Mouse (Mus musculus) heart, embryonic 15.5 days (tissue): Measurements from ENCODE around the gene Sumo3. TPM values are rescaled to one million over a fixed set of nuclear protein-coding genes. Genes with fewer than 3 reads are reported as not detected.
A peak's percentile ranks its signal among the peaks of the same experiment; 100 is the strongest.

ENCODE experiments used
- ATAC-seq: fragments of 200-750 bp; cut with Nextera tagmentation; replicated peaks from 2 replicates; pipeline ENCODE4 v1.8.0; 2017; ENCODE audit warnings: low read depth, moderate TSS enrichment; ENCODE audit not compliant: insufficient number of reproducible peaks, insufficient read depth, low FRiP score
- H3K27ac ChIP-seq: fragments of 300-500 bp; sonication (generic); 2 replicates; pipeline ENCODE4 v1.5.1; 2015; ENCODE audit warnings: mild to moderate bottlenecking, inconsistent platforms
- H3K27me3 ChIP-seq: fragments of 300-500 bp; sonication (generic); 2 replicates; pipeline ENCODE4 v1.6.1; 2015; ENCODE audit warnings: inconsistent platforms
- H3K36me3 ChIP-seq: fragments of 300-500 bp; sonication (generic); 2 replicates; pipeline ENCODE4 v1.6.1; 2015; ENCODE audit warnings: mild to moderate bottlenecking, inconsistent platforms
- H3K4me1 ChIP-seq: fragments of 300-500 bp; sonication (generic); replicated peaks from 2 replicates; pipeline ENCODE4 v1.6.1; 2015; ENCODE audit warnings: inconsistent platforms
- H3K4me2 ChIP-seq: fragments of 300-500 bp; sonication (generic); 2 replicates; pipeline ENCODE4 v1.6.1; 2015; ENCODE audit warnings: inconsistent platforms, mild to moderate bottlenecking, moderate library complexity
- H3K4me3 ChIP-seq: fragments of 300-500 bp; sonication (generic); 2 replicates; pipeline ENCODE4 v1.5.1; 2015; ENCODE audit warnings: mild to moderate bottlenecking, inconsistent platforms
- H3K9ac ChIP-seq: fragments of 300-500 bp; sonication (generic); 2 replicates; pipeline ENCODE4 v1.6.1; 2015; ENCODE audit warnings: mild to moderate bottlenecking, inconsistent platforms
- H3K9me3 ChIP-seq: fragments of 300-500 bp; sonication (generic); replicated peaks from 2 replicates; pipeline ENCODE4 v1.6.1; 2016; ENCODE audit warnings: inconsistent platforms
- WGBS: fragments of 180-500 bp; shearing (Covaris S2); methylation state at CpG from one replicate; pipeline ENCODE4 v1.1.7; 2015; ENCODE audit warnings: mixed read lengths; 5-methylcytosine and 5-hydroxymethylcytosine counted together
- microRNA counts: library from miRNA; unstranded; fragments of <30 nt; microRNA quantifications from one replicate; lab custom pipeline; 2016
- microRNA-seq: library from miRNA; unstranded; fragments of <30 nt; microRNA quantifications from one replicate; pipeline ENCODE4, GENCODE M21; 2016
- polyA plus RNA-seq: library from polyadenylated mRNA; unstranded; fragments of >200 nt; fragmentation: Nextera tagmentation; extraction: Ambion mirVana; gene quantifications from 2 replicates; pipeline ENCODE4 v1.2.1, GENCODE M21; 2015

Sumo3 gene
- polyA plus RNA-seq, 1 experiment from 2014 or later = 138 TPM

DNA sequence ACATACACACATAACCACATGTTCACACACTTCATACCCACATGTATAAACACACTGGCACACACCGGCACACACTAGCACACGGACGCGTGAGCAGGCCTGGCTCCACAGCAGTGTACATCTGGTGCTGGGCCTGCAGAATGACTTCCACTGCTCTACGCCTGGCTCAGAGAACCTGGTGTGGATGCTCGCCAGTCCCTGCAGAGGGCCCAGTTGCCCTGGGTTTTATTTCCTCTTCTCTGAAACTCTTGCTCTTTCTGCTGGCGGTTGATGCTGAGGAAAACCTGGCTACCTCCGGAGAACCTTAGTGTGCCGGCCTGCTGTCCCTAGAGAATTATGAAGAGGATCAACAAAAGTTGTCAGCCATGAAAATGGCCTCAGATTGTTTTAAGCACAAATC lies 46.1 kb downstream of the Sumo3 start:
- H3K36me3 ChIP-seq = no peaks in the 10 kb centered on the region
- H3K9me3 ChIP-seq = no peaks in the 10 kb centered on the region
- 87% methylated on average over 9 of the region's 9 CpGs for WGBS
- H3K27me3 ChIP-seq = no peaks in the 10 kb centered on the region
- no peak for ATAC-seq
- no peak overlapping the region for H3K4me2 ChIP-seq
- H3K27ac ChIP-seq = no peak overlapping the region
- no peak overlapping the region for H3K9ac ChIP-seq
- H3K4me1 ChIP-seq = no peaks in the 10 kb centered on the region; the same call in 1 of the 2 replicates
- H3K4me3 ChIP-seq = no peak overlapping the region

GRCm38 (mm10) chr10:77658286-77658994 lies 52.5 kb downstream of the Sumo3 start:
- Histone ChIP-seq H3K27ac (no peak overlapping the region), H3K9me3 (no peaks in the 10 kb centered on the region), H3K36me3 (no peaks in the 10 kb centered on the region), H3K4me1 (no peaks in the 10 kb centered on the region), H3K4me2 (no peak overlapping the region), H3K4me3 (no peak overlapping the region), H3K27me3 (peaks cover 2% of the 10 kb centered on the region), H3K9ac (no peak overlapping the region)
- no peak for ATAC-seq
- 60% methylated on average over 15 of the region's 15 CpGs for WGBS

DNA sequence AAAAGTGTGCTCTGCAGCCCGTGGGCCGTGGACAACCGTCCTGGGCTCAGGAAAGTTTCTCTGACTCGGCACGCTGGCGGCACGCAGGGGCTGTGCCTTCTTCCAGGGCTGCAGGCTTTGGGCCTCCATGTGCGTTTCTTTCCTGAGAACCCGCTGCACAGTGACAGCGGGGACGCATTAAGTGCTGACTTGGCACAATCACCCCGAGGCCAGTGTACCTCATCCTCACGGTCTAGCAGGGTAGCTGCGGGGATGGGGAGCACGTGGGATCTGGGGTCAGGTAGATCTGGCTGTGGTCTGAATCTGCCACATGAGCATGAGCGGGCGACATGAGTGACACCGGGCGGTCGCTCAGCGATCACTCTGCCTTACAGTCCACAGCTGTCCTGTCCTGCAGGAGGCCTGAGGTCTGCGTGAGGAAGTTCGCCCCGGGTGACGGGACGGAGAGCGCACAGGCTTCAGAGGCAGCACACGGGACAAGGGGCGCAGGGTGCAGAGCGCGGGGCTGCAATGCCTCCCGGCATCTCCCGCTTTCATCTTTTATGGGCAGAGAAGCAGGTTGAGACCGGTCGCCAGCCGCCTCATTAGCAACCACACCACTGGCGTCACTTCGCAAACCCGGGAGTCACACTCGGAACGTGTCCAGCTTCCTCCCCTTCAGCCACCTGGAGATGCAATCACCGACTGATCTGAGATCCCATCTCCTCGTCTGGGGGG lies 58.2 kb downstream of the Sumo3 start:
- Histone ChIP-seq H3K4me3 (no peak overlapping the region), H3K36me3 (no peaks in the 10 kb centered on the region), H3K4me2 (peak overlapping the region; percentile 37; the same call in 1 of the 2 replicates), H3K27me3 (peaks cover 25% of the 10 kb centered on the region), H3K9ac (no peak overlapping the region), H3K9me3 (no peaks in the 10 kb centered on the region), H3K27ac (no peak overlapping the region), H3K4me1 (no peaks in the 10 kb centered on the region)
- WGBS = 31% methylated on average over 43 of the region's 43 CpGs
- ATAC-seq = no peak

GRCm38 (mm10) chr10:77666342-77666741 lies 60.4 kb downstream of the Sumo3 start:
- ATAC-seq = no peak
- Histone ChIP-seq H3K27ac (no peak overlapping the region), H3K4me2 (no peak overlapping the region), H3K27me3 (peaks cover 25% of the 10 kb centered on the region), H3K36me3 (no peaks in the 10 kb centered on the region), H3K4me1 (no peaks in the 10 kb centered on the region), H3K4me3 (no peak overlapping the region), H3K9me3 (no peaks in the 10 kb centered on the region), H3K9ac (no peak overlapping the region)
- WGBS = 76% methylated on average over 8 of the region's 8 CpGs

DNA sequence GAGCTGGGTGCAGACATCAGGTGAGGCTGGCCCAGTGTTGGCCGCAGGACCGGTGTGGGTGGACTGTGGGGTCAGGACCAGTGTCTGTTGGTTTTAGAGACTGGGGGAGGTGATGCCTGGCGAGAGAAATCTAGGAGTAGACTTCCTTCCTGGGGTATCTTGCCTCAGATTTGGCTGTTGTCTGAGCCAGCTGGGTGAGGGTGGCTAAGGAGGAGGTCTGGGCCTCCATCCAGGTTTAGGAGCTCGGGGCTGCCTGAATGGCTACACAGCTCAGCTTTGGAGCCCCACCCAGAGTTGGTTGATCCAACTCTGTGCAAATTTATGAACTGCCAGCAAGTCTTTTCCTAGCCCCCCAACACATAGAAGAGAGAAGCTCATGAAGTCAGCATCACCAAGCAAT lies 61.5 kb downstream of the Sumo3 start:
- no peak overlapping the region for H3K27ac ChIP-seq
- no peak for ATAC-seq
- H3K9ac ChIP-seq = no peak overlapping the region
- H3K27me3 ChIP-seq = peaks cover 25% of the 10 kb centered on the region
- H3K4me1 ChIP-seq = no peaks in the 10 kb centered on the region
- H3K36me3 ChIP-seq = no peaks in the 10 kb centered on the region
- no peak overlapping the region for H3K4me3 ChIP-seq
- H3K9me3 ChIP-seq = no peaks in the 10 kb centered on the region
- 62% methylated on average over 4 of the region's 4 CpGs for WGBS
- H3K4me2 ChIP-seq = no peak overlapping the region

MicroRNAs encoded within 50 kb of the gene (microRNA counts, 519-probe panel; counts per million panel counts)
- 1,395 counts per million, percentile 7 among the panel's probes with 10 or more counts for microRNA mmu-miR-1930 (lab: Ali Mortazavi, UCI)

Small RNA genes lying within 50 kb of the gene (microRNA-seq; reads per million reads assigned to microRNA genes)
- gene Mir1930 = 7.6 reads per million, percentile 23 among the genes with 10 or more reads in this experiment

Other genes starting within 250 kb of the Sumo3 start
- gene Adarb1, start 187.8 kb upstream of the Sumo3 start, polyA plus RNA-seq = 14.0 and 14.8 TPM in 2 replicates
- gene Fam207a, start 90.3 kb upstream of the Sumo3 start, polyA plus RNA-seq = 21.3 and 28.1 TPM in 2 replicates
- 2.1 and 6.2 TPM in 2 replicates for gene Itgb2, start 75.8 kb upstream of the Sumo3 start, polyA plus RNA-seq
- gene Pttg1ip, start 24.4 kb upstream of the Sumo3 start, polyA plus RNA-seq = 105 and 125 TPM in 2 replicates
- gene Gm49325, start 100 bp downstream of the Sumo3 start, polyA plus RNA-seq = 0.60 and 3.9 TPM in 2 replicates
- 66.3 and 85.1 TPM in 2 replicates for gene Ube2g2, start 16.2 kb downstream of the Sumo3 start, polyA plus RNA-seq
- gene Tspear, start 80.5 kb downstream of the Sumo3 start, polyA plus RNA-seq = 0.42 TPM in 1 of 2 replicates, not detected in the other
- gene Gm19402, start 84.7 kb downstream of the Sumo3 start, polyA plus RNA-seq = not detected in 2 replicates
- not detected in 2 replicates for gene Gm9508, start 91.1 kb downstream of the Sumo3 start, polyA plus RNA-seq
- gene Gm10272, start 100.5 kb downstream of the Sumo3 start, polyA plus RNA-seq = not detected in 2 replicates
- gene Gm10024, start 105.4 kb downstream of the Sumo3 start, polyA plus RNA-seq = not detected in 2 replicates
- gene Gm10142, start 109.7 kb downstream of the Sumo3 start, polyA plus RNA-seq = not detected in 2 replicates
- not detected in 2 replicates for gene Krtap12-1, start 114.5 kb downstream of the Sumo3 start, polyA plus RNA-seq
- not detected in 2 replicates for gene Gm10100, start 120.4 kb downstream of the Sumo3 start, polyA plus RNA-seq
- not detected in 2 replicates for gene Gm18596, start 136.5 kb downstream of the Sumo3 start, polyA plus RNA-seq
- gene Gm9736, start 145.3 kb downstream of the Sumo3 start, polyA plus RNA-seq = not detected in 2 replicates
- gene Gm3233, start 153.6 kb downstream of the Sumo3 start, polyA plus RNA-seq = not detected in 2 replicates
- not detected in 2 replicates for gene Gm3238, start 165.2 kb downstream of the Sumo3 start, polyA plus RNA-seq
- not detected in 2 replicates for gene Gm7138, start 170.8 kb downstream of the Sumo3 start, polyA plus RNA-seq
- gene Gm3250, start 176.4 kb downstream of the Sumo3 start, polyA plus RNA-seq = not detected in 2 replicates
- not detected in 2 replicates for gene Gm7137, start 182.1 kb downstream of the Sumo3 start, polyA plus RNA-seq
- gene Gm9639, start 189.0 kb downstream of the Sumo3 start, polyA plus RNA-seq = not detected in 2 replicates
- not detected in 2 replicates for gene Gm19668, start 193.0 kb downstream of the Sumo3 start, polyA plus RNA-seq
- not detected in 2 replicates for gene Gm9507, start 205.7 kb downstream of the Sumo3 start, polyA plus RNA-seq
- gene Gm2696, start 208.6 kb downstream of the Sumo3 start, polyA plus RNA-seq = not detected in 2 replicates
- not detected in 2 replicates for gene Krtap10-4, start 221.0 kb downstream of the Sumo3 start, polyA plus RNA-seq
- gene Krtap10-10, start 229.8 kb downstream of the Sumo3 start, polyA plus RNA-seq = not detected in 2 replicates
- not detected in 2 replicates for gene Gm36176, start 240.7 kb downstream of the Sumo3 start, polyA plus RNA-seq
- not detected in 2 replicates for gene Gm10318, start 246.8 kb downstream of the Sumo3 start, polyA plus RNA-seq